Mouse (Mus musculus) midbrain, embryonic 10.5 days (tissue): Measurements from ENCODE around the gene Abcc2. TPM values are rescaled to one million over a fixed set of nuclear protein-coding genes. Genes with fewer than 3 reads are reported as not detected.

Experiments used
- DNase-seq: peaks from one replicate; pipeline ENCODE4 v3.0.0-alpha.2; 2017; ENCODE audit warnings: low spot score
- H3K27ac ChIP-seq: fragments of 300-500 bp; sonication (generic); replicated peaks from 2 replicates; pipeline ENCODE4 v1.5.1; 2016; ENCODE audit warnings: mild to moderate bottlenecking
- H3K27me3 ChIP-seq: fragments of 300-500 bp; sonication (generic); 2 replicates; pipeline ENCODE4 v1.6.1; 2016; ENCODE audit warnings: low read depth, mild to moderate bottlenecking; ENCODE audit not compliant: poor library complexity, severe bottlenecking
- H3K36me3 ChIP-seq: fragments of 300-500 bp; sonication (generic); 2 replicates; pipeline ENCODE4 v1.6.1; 2016; ENCODE audit warnings: mild to moderate bottlenecking, moderate library complexity
- H3K4me1 ChIP-seq: fragments of 300-500 bp; sonication (generic); 2 replicates; pipeline ENCODE4 v1.6.1; 2016
- H3K4me3 ChIP-seq: fragments of 300-500 bp; sonication (generic); 2 replicates; pipeline ENCODE4 v1.5.1; 2016; ENCODE audit warnings: mild to moderate bottlenecking, moderate library complexity
- H3K9me3 ChIP-seq: fragments of 300-500 bp; sonication (generic); replicated peaks from 2 replicates; pipeline ENCODE4 v1.6.1; 2016; ENCODE audit warnings: mild to moderate bottlenecking
- WGBS: fragments of 180-500 bp; shearing (Covaris S2); methylation state at CpG from one replicate; pipeline ENCODE4 v1.1.7; 2016; 5-methylcytosine and 5-hydroxymethylcytosine counted together
- polyA plus RNA-seq: library from polyadenylated mRNA; unstranded; fragments of >200 nt; fragmentation: Nextera tagmentation; extraction: Ambion mirVana; gene quantifications from 2 replicates; pipeline ENCODE4 v1.2.1, GENCODE M21; 2016

Abcc2 gene
- polyA plus RNA-seq = 0.01 TPM in 2 replicates

DNA sequence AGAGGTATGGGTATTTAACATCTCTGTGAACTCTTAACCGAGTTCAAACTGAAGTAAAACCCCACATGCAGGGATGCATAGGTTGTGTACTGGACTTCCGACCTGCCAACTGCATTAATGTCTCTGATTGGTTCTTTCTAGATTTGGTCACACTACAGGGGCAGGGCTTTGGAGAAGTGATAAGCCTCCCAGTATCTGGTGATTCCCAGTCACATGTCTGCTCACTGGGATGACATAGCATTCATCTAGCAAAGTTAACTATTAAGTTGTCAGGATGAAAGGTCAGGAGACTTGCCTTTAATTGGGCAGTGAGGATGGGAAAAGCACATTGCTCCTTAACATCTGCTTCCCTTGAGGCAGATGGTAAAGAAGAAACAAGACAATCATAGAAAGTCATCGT is at the start of gene Abcc2:
TSS of gene Abcc2 (plus strand) at position 213 of the 400 bp plus-strand sequence.
- no peak within 1 kb of the TSS for H3K4me3 ChIP-seq
- H3K27me3 ChIP-seq = no peaks in the 10 kb centered on the region
- no peak within 1 kb of the TSS for H3K27ac ChIP-seq
- no peaks in the 10 kb centered on the region for H3K36me3 ChIP-seq
- 81% methylated on average over 3 of the region's 3 CpGs for WGBS
- DNase-seq = no peak
- H3K9me3 ChIP-seq = no peaks in the 10 kb centered on the region
- H3K4me1 ChIP-seq = no peaks in the 10 kb centered on the region

DNA sequence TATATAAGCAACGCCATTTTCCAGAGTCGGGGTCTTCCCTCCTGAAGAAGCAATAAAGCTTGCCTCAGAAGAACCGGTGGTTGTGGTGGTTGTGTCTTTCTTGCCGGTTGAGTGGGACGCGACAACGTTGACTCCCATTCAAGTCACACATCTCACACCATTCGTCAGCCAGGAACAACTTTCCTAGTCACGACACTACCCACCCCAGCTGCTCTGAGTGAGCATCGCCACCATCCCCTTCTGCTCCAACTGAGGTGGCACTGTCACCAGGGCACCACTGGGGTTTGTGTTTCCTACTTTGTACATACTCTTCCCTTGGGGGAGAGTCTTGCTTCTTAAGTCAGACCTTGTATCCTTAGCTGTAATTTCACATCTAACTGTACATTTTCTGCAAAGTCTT is 43.6 kb upstream of the Abcc2 start:
- no peak overlapping the region for H3K4me3 ChIP-seq
- no peaks in the 10 kb centered on the region for H3K9me3 ChIP-seq
- no peaks in the 10 kb centered on the region for H3K4me1 ChIP-seq
- whole genome bisulfite sequencing = 97% methylated on average over 10 of the region's 10 CpGs
- H3K27me3 ChIP-seq = no peaks in the 10 kb centered on the region
- peaks cover 96% of the 10 kb centered on the region for H3K36me3 ChIP-seq
- no peak for DNase-seq
- H3K27ac ChIP-seq = no peak overlapping the region

GRCm38 (mm10) chr19:43743401-43743800 is 38.6 kb upstream of the Abcc2 start:
- Histone ChIP-seq H3K27me3 (no peaks in the 10 kb centered on the region), H3K4me1 (no peaks in the 10 kb centered on the region), H3K27ac (no peak overlapping the region), H3K4me3 (no peak overlapping the region), H3K9me3 (no peaks in the 10 kb centered on the region), H3K36me3 (peaks cover 99% of the 10 kb centered on the region)
- DNase-seq = no peak
- WGBS = 94% methylated on average over 7 of the region's 7 CpGs

GRCm38 (mm10) chr19:43745740-43746139 is 36.3 kb upstream of the Abcc2 start:
- Histone ChIP-seq H3K27me3 (no peaks in the 10 kb centered on the region), H3K9me3 (no peaks in the 10 kb centered on the region), H3K36me3 (peaks cover 99% of the 10 kb centered on the region), H3K4me3 (no peak overlapping the region), H3K4me1 (no peaks in the 10 kb centered on the region), H3K27ac (no peak overlapping the region)
- 97% methylated on average over 3 of the region's 3 CpGs for WGBS
- no peak for DNase-seq

- H3K4me1 ChIP-seq = peaks cover 9% of the 10 kb centered on the region
- peaks cover 81% of the 10 kb centered on the region for H3K36me3 ChIP-seq
- H3K27ac ChIP-seq = no peak overlapping the region
- no peak overlapping the region for H3K4me3 ChIP-seq
- 96% methylated on average over 4 of the region's 4 CpGs for WGBS
- no peak for DNase-seq
- H3K9me3 ChIP-seq = no peaks in the 10 kb centered on the region
- H3K27me3 ChIP-seq = no peaks in the 10 kb centered on the region
Observed at GRCm38 (mm10) chr19:43747877-43748276, 34.1 kb upstream of the Abcc2 start.

DNA sequence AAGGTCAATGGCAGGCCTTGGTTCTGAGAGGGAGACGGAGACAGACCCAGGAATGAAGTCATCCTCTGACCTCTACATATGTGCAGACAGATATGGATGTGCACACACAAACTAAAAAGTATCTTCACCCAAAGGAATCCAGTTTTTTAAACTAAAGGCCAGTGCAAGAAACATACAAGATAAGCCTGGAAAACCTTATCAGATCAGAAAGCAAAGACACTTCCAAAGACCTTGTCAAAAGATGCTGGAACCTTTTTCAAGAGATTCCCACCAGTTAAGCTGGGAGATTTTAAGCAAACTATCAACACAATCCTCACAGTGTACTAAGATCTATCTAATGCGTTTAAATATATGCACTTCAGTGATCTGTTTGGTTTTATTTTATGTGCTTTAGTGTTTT is 32.0 kb upstream of the Abcc2 start:
- Histone ChIP-seq H3K4me1 (peaks cover 17% of the 10 kb centered on the region), H3K9me3 (no peaks in the 10 kb centered on the region), H3K4me3 (no peak overlapping the region), H3K27ac (no peak overlapping the region), H3K27me3 (no peaks in the 10 kb centered on the region), H3K36me3 (peaks cover 61% of the 10 kb centered on the region)
- 100% methylated on average over 2 of the region's 2 CpGs for WGBS
- no peak for DNase-seq

- 1% methylated on average over 62 of the region's 62 CpGs for WGBS
- H3K27me3 ChIP-seq = no peaks in the 10 kb centered on the region
- peaks cover 34% of the 10 kb centered on the region for H3K36me3 ChIP-seq
- peak within 1 kb of the TSS; percentile 66 for H3K4me3 ChIP-seq
- H3K9me3 ChIP-seq = no peaks in the 10 kb centered on the region
- peak; percentile 95 for DNase-seq
- H3K27ac ChIP-seq = peak within 1 kb of the TSS; percentile 97
- H3K4me1 ChIP-seq = peaks cover 17% of the 10 kb centered on the region
Observed at GRCm38 (mm10) chr19:43752489-43753225, 29.3 kb upstream of the Abcc2 start, which contains the start of the genes Cutc and Cox15. Cutc (plus strand) TSS chr19:43752996. Cox15 (minus strand) TSS chr19:43753000.

DNA sequence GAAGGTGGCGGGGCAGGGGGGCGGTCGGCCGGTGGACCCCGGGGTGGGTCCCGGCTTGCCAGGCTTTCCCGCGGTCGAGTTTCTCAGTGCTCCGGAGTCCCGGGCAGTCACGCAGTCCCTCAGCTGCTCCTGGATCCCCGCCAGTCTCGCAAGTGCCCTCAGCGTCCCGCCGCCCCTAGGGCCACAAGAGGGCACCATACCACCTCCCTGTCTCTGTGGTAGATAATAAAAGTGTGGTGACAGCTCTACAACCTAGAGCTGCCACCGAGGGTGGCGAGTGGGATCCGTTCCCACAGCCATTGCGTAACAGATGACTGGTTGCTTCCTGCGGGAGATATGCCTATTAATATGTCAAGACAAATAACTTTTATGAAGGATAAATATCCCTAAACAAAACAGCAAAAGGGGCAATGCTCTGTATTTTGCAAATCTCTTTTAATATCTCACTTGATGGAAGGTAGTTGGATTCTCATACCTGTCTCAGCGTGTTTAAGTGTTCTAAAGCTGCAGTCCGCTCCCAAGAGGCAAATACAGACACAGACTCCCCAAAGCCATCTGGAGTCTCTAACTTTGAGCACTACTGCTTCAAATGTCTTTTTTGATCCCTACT is 28.7 kb upstream of the Abcc2 start:
- Histone ChIP-seq H3K27me3 (no peaks in the 10 kb centered on the region), H3K4me1 (peaks cover 17% of the 10 kb centered on the region), H3K9me3 (no peaks in the 10 kb centered on the region), H3K4me3 (peak overlapping the region; percentile 66), H3K27ac (peak overlapping the region; percentile 97), H3K36me3 (peaks cover 28% of the 10 kb centered on the region)
- no peak for DNase-seq
- 2% methylated on average over 23 of the region's 24 CpGs for WGBS

DNA sequence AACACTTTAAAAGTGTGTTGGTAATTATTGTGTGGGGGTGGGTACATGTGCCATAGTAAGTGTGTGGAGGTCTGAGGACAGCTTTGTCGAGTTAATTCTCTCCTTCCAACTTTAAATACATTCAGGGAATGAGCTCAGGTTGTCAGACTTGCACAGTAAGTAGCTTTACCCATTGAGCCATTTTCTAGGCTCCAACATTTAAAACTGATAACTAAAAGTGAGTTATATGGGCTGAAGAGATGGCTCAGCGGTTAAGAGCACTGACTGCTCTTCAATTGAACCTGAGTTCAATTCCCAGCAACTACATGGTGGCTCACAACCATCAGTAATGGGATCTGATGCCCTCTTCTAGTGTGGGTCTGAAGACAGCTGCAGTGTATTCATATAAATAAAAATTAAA is 27.8 kb upstream of the Abcc2 start:
- DNase-seq = no peak
- Histone ChIP-seq H3K36me3 (peaks cover 18% of the 10 kb centered on the region), H3K4me3 (no peak overlapping the region), H3K27me3 (no peaks in the 10 kb centered on the region), H3K9me3 (no peaks in the 10 kb centered on the region), H3K4me1 (peaks cover 17% of the 10 kb centered on the region), H3K27ac (no peak overlapping the region)
- 82% methylated on average over 2 of the region's 2 CpGs for WGBS

GRCm38 (mm10) chr19:43754872-43755271 is 27.1 kb upstream of the Abcc2 start:
- H3K36me3 ChIP-seq = peaks cover 13% of the 10 kb centered on the region
- H3K9me3 ChIP-seq = no peaks in the 10 kb centered on the region
- H3K4me1 ChIP-seq = peaks cover 17% of the 10 kb centered on the region
- H3K27me3 ChIP-seq = no peaks in the 10 kb centered on the region
- no peak for DNase-seq
- no peak overlapping the region for H3K4me3 ChIP-seq
- 69% methylated on average over 2 of the region's 2 CpGs for WGBS
- H3K27ac ChIP-seq = no peak overlapping the region

DNA sequence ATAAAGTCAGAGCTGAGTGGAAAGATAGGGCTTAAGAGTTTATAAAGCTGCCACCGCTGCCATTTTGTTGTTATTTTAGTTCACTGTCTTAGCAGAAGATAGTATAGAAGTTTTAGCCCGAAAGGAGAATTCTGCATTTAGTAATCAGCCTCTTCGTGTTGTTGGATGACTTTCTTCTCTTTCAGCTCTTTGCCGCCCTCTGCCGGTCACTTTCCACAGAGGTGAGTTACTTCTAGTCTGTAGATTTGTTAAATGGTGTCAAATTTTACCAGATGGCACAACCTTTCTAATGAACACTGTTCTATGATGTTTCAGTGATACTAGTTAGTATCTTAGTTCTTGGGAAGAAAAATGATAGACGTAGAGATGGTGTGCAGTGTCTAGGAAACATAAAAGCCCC is 21.5 kb upstream of the Abcc2 start:
- WGBS = 23% methylated on average over 6 of the region's 6 CpGs
- peak; percentile 73 for DNase-seq
- H3K36me3 ChIP-seq = no peaks in the 10 kb centered on the region
- H3K9me3 ChIP-seq = no peaks in the 10 kb centered on the region
- no peak overlapping the region for H3K27ac ChIP-seq
- H3K27me3 ChIP-seq = no peaks in the 10 kb centered on the region
- no peak overlapping the region for H3K4me3 ChIP-seq
- no peaks in the 10 kb centered on the region for H3K4me1 ChIP-seq

DNA sequence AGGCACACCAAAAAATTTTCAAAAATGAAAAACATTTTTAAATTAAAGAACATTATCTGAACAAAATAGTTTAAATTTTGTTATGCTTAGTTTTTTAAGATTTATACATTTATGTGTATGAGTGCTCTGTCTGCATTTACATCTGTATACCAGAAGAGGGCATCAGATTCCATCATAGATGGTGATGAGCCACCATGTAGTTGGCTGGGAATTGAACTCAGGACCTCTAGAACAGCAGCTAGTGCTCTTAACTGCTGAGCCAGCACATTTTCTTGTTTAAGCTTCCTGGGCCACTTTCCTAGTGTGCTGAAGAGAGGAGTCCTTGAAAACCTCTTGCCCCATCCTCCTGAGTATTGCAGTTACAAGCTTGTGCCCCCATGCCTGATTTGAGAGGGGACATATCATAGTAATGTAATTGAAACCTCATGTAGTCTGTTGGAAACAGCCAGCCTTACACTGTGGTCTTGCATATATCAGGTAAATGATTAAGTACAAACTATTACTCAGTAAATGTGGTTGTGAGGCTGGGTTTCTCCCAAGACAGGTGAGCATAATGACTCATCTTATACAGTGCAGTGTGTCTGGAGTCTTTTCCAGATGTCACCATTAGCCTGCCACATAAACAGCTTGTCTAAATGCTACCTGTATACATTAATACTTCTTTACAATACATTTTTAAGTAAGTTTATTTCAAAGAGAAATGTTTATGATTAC is 20.3 kb upstream of the Abcc2 start:
- H3K27me3 ChIP-seq = no peaks in the 10 kb centered on the region
- no peaks in the 10 kb centered on the region for H3K36me3 ChIP-seq
- H3K4me3 ChIP-seq = no peak overlapping the region
- no peak for DNase-seq
- H3K9me3 ChIP-seq = no peaks in the 10 kb centered on the region
- H3K27ac ChIP-seq = no peak overlapping the region
- H3K4me1 ChIP-seq = no peaks in the 10 kb centered on the region

DNA sequence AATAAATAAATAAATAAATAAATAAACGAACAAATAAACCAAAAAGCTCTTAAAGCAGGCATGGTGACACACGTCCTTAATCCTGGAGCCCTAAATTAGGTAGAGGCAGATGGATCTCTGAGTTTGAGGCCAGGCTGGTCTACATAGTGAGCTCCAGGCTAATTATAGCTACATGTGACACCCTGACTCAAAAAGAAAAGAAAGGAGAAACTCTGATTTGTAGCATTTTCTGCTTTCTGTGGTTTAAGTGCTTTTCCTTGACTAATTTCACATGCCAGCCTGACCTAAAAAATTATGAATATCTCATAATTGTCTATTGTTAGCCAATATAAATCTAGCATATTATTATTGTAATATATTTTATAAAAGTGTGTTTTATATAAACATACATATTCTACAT is 19.6 kb upstream of the Abcc2 start:
- no peaks in the 10 kb centered on the region for H3K27me3 ChIP-seq
- H3K4me3 ChIP-seq = no peak overlapping the region
- WGBS = 81% methylated on average over 2 of the region's 2 CpGs
- H3K27ac ChIP-seq = no peak overlapping the region
- no peaks in the 10 kb centered on the region for H3K4me1 ChIP-seq
- no peaks in the 10 kb centered on the region for H3K9me3 ChIP-seq
- no peak for DNase-seq
- H3K36me3 ChIP-seq = no peaks in the 10 kb centered on the region
